Mouse (Mus musculus) gastrocnemius, postnatal 25 days (tissue): ENCODE data around the gene Fanca. TPM values are rescaled to one million over a fixed set of nuclear protein-coding genes. Genes with fewer than 3 reads are reported as not detected.
A peak's percentile ranks its signal among the peaks of the same experiment; 100 is the strongest.

Source experiments
- DNase-seq: peaks from one replicate; pipeline ENCODE4 v3.0.0; 2022
- long read RNA-seq, 2 experiments: library from polyadenylated mRNA; stranded (forward); transcript quantifications; one replicate each; pipeline ENCODE4 v2.0.0; 2021
- total RNA-seq, 2 experiments: library from RNA; stranded (reverse); gene quantifications; 1 replicate in 1 of 2; 2 replicates in 1 of 2; pipeline ENCODE4 v1.2.3; 2021

The Fanca gene
- total RNA-seq: 1 to 10 TPM in 1 of 2 experiments, under 1 TPM in 1; 0.51 to 1.3 TPM
- long read RNA-seq, experiment 1: 0 reads
- long read RNA-seq, experiment 2: 0 reads

DNA sequence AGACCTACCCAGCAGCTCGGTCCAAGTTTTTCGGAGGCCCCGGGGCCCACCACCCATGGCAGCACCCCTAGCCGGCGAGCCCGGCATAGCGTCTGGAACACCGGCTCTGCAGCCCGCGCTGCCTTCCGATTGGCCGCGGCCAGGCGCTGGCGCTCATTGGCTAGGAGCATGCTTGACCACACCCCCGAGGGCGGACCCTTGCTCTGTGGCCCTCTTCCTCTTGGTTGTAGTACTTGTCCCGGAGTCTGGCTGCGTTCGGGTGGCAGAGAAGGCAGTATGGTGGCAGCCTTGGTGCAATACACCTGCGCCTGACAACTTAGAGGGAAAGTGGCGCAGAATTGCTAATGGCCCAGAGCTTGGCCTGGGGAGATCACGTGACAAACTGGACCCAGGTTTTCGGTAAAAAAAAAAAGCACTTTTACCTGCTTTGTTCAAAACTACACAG is at the start of gene Fanca:
Gene Fanca (minus strand): TSS at position 110 of the 445 bp plus-strand sequence.
- peak; percentile 93 for DNase-seq

GRCm38 (mm10) chr8:123361082-123361739 is 42.8 kb upstream of the Fanca start:
- peak; percentile 28 for DNase-seq

DNA sequence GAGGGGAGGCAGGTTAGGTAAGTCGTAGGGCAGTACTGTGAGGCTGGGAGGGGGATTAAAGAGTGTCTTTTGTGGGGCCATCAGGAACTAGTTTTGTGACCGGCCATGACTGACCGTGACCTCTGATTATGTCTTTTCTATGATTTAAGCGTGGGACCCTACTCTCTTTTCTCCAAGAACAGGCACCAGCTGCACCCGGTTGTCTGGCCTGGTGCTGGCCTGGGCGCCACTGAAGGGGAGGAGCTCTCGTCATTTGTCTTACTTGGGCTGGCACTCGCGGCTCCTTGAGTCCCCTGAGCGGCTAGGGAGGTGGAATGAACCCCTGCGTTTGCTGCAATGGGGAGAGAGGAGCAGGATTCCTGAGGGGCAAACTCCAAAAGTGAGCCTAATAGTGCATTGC is 34.8 kb upstream of the Fanca start:
- no peak for DNase-seq

- no peak for DNase-seq
These were observed 34.4 kb upstream of the Fanca start for GRCm38 (mm10) chr8:123352786-123353185.

DNA sequence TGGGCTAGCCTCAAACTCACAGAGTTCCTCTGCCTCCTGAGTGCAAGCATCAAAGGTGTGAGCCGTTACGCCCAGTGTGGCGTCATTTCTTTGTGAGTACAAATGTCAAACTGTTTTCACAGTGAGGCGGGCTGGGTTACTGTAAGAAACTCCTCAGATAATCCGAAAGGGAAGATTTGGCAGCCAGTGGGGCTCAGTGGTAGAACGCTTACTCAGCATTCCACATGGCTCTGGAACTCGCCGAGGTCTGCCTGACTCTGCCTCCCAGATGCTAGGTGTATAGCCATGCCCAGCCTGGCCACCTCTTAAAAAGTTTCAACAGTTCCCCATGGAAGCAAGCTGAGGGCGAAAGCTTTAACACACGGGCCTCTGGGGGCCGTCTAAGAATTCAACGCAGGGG is 33.7 kb upstream of the Fanca start:
- DNase-seq: no peak

DNA sequence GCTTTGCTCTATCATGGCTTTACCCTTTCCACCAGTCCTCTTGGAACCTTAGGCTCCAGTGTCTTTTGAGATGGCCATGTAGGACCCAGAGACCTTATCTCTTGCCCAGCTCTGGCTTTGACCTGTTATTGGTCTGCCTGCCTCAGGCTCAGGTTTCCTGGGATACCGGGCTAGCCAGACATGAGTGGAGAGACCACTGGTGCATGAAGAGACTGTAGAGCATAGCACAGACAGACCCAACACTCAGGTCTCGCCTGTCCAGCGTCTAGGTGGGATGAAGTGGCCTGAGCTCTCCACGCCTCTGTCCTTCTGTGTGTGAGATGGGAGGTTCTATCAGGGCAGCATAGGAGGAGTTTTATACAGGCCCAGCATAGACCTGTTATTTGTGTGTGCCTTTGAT is 30.7 kb upstream of the Fanca start:
- DNase-seq: no peak

DNA sequence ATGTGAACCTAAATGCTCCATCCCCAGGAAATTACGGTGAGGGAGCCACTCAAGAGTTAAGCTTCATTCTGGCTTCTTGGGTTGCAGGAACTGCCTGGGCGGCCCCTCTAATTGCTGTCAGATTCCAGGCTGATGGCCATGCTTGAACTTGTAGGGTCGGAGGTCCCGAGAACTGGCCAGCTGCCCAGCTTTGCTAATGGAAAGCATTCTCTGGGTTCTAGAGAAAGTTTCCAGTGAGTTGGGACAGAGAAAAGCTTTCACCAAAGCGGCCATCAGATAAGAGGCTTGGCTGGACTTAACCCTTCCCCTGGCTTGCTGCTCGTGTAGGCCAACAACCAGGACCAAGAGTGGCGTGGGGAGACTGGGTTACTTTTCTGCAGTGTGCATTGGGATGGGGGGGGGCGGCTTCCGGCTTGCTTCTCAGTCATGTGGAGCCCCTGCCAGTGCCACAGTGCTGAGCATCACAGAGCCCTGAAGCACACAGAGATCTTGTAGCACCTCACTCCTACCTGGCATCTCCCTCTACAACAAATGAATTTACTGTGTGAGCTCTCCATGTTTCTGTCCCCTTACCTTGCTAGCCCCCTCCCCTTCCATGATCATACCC is 30.0 kb upstream of the Fanca start:
- DNase-seq: peak; percentile 15

- DNase-seq: no peak
These were observed 28.9 kb upstream of the Fanca start for GRCm38 (mm10) chr8:123347293-123347692.

DNA sequence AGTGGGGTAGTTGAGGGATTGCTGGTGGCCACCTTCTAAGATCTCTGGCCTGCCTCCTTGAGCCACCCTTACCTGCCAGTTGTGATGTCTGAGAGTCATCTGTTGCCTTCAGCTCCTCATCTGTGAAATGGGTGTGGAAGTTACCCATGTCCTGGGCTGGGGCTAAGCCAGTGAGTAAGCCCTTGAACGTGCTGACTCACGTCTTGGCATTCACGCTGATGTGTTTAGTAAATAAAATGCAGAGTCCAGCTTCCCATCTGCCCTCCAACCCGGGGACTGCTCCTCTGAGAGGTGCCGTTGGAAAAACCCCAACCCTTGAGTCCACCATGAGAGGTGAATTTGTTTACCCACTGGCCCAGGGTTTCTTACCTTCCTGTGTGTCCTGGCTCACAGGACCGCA is 27.5 kb upstream of the Fanca start:
- DNase-seq: no peak

DNA sequence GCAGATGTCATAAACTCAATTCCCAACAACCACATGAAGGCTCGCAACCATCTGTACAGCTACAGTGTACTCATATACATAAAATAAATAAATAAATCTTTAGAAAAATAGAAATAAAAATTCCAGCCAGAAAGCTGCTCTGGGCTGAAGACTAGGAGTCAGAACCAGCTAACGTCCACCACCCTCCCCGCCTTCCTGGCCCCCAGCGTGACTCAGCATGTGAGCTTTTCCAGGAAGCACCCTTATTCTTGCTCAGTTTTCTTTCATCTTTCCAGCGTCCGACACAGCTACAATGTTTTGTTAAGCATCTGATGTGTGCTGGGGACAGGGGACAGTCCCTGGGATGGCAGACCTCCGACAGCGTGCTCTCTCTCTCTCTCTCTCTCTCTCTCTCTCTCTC is 26.8 kb upstream of the Fanca start:
- DNase-seq: no peak

DNA sequence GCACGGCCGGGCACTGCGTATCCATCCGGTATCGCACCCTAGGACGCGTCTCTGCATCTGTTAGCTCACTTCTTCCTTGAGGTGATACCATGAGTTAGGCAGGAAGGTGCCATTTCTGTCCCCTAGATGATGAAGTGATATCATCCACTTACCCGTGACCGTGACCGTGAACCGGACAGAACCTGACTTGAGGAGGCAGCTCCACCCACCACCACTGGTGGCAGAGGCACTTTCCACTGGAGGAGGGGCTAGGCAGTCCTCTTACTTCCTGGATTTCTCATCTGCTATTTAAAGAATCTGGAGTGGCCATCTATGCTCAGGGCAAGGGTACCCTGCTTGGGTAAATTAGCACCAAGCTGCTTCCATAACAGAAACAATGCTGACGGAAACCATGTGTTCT is 25.0 kb upstream of the Fanca start:
- no peak for DNase-seq

DNA sequence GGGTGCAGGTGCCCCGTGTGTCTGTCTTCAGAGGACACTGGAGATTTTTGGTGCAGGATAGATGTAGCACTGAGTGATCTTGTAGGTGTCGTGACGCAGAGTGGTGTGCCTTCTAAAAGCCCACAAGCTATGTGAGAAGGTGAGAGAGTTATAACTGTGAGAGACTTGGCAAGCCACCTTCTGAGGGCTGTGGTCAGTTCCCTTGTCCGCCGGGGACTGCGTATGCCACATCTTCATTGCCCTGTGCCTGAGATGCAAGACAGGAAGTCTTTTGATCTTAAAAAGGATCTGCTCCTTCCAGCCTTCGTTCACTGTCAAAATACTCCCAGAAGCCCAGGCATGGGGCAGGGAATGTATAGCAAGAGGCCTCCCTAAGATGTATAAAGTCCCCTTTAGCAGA is 24.5 kb upstream of the Fanca start:
- no peak for DNase-seq

DNA sequence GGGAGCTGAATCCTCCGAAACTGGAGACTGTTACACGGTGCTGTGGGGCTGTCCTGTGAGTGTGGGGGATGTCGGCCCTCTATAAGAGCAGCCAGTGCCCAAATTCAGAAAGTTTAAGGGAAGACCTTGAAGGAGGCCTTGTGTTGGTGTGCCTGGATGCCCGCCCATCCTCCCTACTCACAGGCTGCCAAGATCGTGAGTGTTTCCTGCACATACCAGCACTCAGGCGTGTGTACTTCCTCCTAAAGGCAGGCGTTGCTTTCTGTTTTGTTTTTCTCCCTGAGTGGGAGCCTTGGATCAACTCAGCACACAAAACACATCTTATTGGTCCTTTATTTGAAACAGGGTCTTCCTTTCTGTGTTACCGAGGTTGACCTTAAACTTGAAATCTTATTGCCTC is 23.9 kb upstream of the Fanca start:
- no peak for DNase-seq

GRCm38 (mm10) chr8:123341040-123342015 is 23.0 kb upstream of the Fanca start:
- no peak for DNase-seq

- DNase-seq: no peak
These were observed 21.7 kb upstream of the Fanca start for GRCm38 (mm10) chr8:123340071-123340470.

- no peak for DNase-seq
These were observed 19.1 kb upstream of the Fanca start for GRCm38 (mm10) chr8:123337475-123337874.

DNA sequence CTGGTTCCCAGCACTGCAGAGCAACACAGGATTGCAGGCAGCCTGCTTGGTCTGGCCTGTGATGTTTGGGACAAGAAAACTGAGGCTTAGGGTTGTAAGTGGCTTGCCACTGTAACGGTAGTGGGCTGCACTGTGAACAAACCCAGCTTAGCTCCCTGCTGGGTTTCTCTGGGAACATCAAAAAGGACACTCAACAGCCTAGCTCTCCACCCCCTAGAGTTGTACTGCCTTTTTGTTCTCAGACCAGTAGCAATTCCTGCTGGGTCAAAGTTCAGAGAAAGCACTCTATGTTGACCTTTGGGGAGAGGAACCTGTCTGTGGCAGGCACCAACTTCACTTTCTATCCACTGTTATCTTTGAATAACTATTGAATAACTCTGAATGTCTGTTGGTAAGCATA is 16.1 kb upstream of the Fanca start:
- DNase-seq: no peak

DNA sequence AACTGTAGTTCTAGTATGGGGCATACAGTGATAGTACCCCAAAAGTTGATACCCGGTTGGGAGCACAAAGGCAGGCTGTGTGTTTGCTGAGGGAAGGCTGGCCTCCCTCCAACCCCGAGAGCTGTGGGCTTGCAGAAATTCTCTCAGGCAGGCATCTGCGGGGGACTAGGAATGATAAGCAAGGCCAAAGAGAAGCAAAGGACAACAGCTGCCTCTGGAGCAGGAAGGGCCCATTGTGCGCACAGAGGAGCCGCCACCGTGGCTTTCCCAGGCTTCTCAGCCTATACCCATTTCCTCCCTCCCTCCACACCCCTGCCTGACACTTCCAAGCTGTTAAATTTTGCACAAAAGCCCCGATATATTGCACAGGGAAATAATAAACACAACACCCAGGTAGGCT is 15.5 kb upstream of the Fanca start:
- no peak for DNase-seq

DNA sequence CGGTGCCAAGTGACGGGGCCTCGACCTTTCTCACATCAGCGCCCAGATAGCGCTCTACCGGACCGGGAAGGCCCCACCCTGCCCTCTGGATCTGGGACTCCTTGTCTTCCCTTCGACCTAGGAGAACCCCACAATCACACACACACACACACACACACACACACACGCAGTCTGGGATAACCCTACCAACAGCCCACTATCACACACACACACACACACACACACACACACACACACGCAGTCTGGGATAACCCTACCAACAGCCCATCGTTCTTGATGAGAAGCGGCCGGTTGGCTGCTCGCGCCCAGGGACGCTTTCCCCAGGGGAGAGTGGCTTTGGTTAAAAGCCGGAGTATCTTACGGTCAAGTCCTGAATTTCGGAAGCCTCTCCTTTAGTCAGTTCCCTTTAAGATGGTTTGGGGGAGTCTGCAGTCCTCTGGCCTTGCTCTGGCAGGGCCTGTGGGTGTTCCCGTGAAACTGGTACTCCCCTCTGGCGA is 14.8 kb upstream of the Fanca start:
- DNase-seq: no peak

DNA sequence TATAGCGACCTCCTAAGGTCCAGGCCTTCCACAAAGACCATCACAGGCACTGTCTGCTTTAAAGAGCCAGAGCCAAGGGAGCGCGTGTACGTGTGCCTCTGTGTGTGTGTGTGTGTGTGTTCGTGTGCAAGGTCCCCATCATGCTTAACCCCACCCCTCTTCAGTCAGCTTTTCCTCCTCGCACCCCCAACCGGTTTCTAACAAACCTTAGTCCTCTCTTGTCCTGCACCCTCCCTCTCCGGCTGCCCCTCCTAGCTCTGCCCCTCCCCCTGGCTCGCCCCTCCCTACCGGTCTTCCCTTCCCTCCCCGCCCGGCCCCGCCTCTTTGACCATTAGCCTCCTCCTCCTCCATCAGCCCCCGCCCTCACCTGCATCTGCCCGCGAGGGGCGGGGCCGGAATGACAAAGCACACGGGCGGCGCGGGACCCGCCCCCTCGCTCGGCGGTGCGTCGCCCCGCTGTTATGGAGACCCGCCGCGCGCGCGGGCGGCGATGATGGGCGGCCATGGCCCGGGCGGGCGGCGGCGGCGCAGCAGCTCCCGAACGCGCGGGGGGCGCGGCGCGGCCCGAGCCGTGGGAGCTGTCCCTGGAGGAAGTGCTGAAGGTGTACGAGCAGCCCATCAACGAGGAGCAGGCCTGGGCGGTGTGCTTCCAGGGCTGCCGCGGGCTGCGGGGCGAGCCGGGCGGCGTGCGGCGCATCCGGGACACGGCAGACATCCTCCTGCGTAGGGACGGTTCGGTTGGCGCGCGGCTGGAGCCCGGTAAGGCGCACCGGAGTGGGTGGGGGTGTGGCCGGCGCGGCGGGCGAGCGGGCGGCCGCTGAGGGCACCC is 14.1 kb upstream of the Fanca start, which contains the start of gene Spire2:
Gene Spire2 (plus strand): TSS at position 452 of the 829 bp plus-strand sequence.
- peak; percentile 56 for DNase-seq

DNA sequence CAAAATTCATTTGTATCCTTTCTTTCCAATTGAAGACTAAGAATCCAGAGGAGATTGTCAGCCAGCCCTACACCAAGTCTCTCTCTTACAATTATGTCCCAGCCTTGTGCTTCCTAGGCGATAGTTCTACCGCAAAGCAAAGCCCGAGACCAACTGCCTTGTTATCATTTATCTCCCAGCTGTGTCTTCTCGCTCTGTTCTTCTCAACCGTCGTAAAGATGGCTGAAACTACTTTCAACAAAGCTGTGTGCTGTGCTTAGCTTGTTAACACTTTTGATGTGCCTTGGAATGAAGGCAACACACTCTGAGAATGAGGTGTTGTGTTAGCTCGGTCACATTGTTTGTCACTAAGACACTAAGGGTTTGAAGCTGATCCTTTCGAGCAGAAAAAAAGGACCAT is 13.4 kb upstream of the Fanca start:
- DNase-seq: no peak

DNA sequence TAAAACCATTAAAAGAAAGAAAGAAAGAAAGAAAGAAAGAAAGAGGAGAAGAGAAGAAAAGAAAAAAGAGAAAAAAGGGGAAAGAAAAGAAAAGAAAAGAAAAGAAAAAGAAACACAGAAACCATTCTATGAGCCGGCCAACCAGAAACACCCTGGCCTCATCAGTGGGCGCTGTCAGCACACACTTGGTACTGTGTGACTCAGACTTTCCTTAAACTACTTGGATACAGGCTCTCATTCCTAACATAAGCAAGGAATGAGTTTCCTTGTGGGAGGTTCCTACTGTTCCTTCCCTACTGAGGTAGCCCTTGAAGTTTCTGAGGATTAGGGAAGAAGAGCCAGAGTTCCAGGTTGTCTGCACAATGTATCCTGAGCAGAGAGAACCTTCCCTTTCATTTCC is 12.9 kb upstream of the Fanca start:
- DNase-seq: no peak
